Mouse (Mus musculus): ENCODE data around the gene Padi6. TPM values are rescaled to one million over a fixed set of nuclear protein-coding genes. Genes with fewer than 3 reads are reported as not detected.
A peak's percentile ranks its signal among the peaks of the same experiment; 100 is the strongest.

Padi6 gene
- polyA plus RNA-seq, 2 experiments: not detected

GRCm38 (mm10) chr4:140753366-140753765 lies 10.9 kb upstream of the Padi6 start:
- no peak for DNase-seq (ENCODE audit: low spot score)
- no peak overlapping the region for H3K4me3 ChIP-seq (replicated peaks; ENCODE audit: low read length)
- no peaks in the 10 kb centered on the region for H3K4me1 ChIP-seq (ENCODE audit: control insufficient read depth, insufficient read depth, low read length)
- H3K9me3 ChIP-seq (ENCODE audit: control insufficient read depth, low read length): no peaks in the 10 kb centered on the region
- H3K36me3 ChIP-seq (ENCODE audit: control insufficient read depth, insufficient read depth, low read length): no peaks in the 10 kb centered on the region
- no peak for TF ChIP-seq POLR2A (IDR thresholded peaks at IDR 0.05; ENCODE audit: borderline replicate concordance, extremely low read depth, insufficient read depth, insufficient read length)
- WGBS: 53% methylated on average over 7 of the region's 7 CpGs
- no peak overlapping the region for H3K27ac ChIP-seq (replicated peaks; ENCODE audit: low read depth, low read length)
- ATAC-seq (ENCODE audit: low FRiP score, low read depth): no peak
- H3K4me2 ChIP-seq (replicated peaks; ENCODE audit: low read depth, low read length, severe bottlenecking): no peak overlapping the region
- no peaks in the 10 kb centered on the region for H3K27me3 ChIP-seq (ENCODE audit: control insufficient read depth, insufficient read depth, low read length)
- H3K9ac ChIP-seq (ENCODE audit: low read depth, low read length, severe bottlenecking): no peak overlapping the region

- Histone ChIP-seq H3K4me3 (replicated peaks; ENCODE audit: low read length) (no peak overlapping the region), H3K27me3 (ENCODE audit: control insufficient read depth, insufficient read depth, low read length) (no peaks in the 10 kb centered on the region), H3K9ac (ENCODE audit: low read depth, low read length, severe bottlenecking) (no peak overlapping the region), H3K4me2 (replicated peaks; ENCODE audit: low read depth, low read length, severe bottlenecking) (no peak overlapping the region), H3K27ac (replicated peaks; ENCODE audit: low read depth, low read length) (no peak overlapping the region), H3K9me3 (ENCODE audit: control insufficient read depth, low read length) (no peaks in the 10 kb centered on the region), H3K36me3 (ENCODE audit: control insufficient read depth, insufficient read depth, low read length) (no peaks in the 10 kb centered on the region), H3K4me1 (ENCODE audit: control insufficient read depth, insufficient read depth, low read length) (peaks cover 4% of the 10 kb centered on the region; the same call in 1 of the 2 replicates)
- 11% methylated on average over 19 of the region's 19 CpGs for WGBS
- DNase-seq (ENCODE audit: low spot score) (no peak), ATAC-seq (ENCODE audit: low FRiP score, low read depth) (no peak)
- TF ChIP-seq POLR2A (IDR thresholded peaks at IDR 0.05; ENCODE audit: borderline replicate concordance, extremely low read depth, insufficient read depth, insufficient read length): no peak
Observed at GRCm38 (mm10) chr4:140750328-140750727, 7.9 kb upstream of the Padi6 start.

- WGBS: 16% methylated on average over 12 of the region's 12 CpGs
- Histone ChIP-seq H3K4me3 (replicated peaks; ENCODE audit: low read length) (no peak overlapping the region), H3K36me3 (ENCODE audit: control insufficient read depth, insufficient read depth, low read length) (no peaks in the 10 kb centered on the region), H3K9ac (ENCODE audit: low read depth, low read length, severe bottlenecking) (0 out of 2 replicates have a peak overlapping the region, but pooled peaks have one; percentile 2), H3K27ac (replicated peaks; ENCODE audit: low read depth, low read length) (no peak overlapping the region), H3K9me3 (ENCODE audit: control insufficient read depth, low read length) (no peaks in the 10 kb centered on the region), H3K4me1 (ENCODE audit: control insufficient read depth, insufficient read depth, low read length) (peaks cover 4% of the 10 kb centered on the region; the same call in 1 of the 2 replicates), H3K4me2 (replicated peaks; ENCODE audit: low read depth, low read length, severe bottlenecking) (no peak overlapping the region), H3K27me3 (ENCODE audit: control insufficient read depth, insufficient read depth, low read length) (no peaks in the 10 kb centered on the region)
- no peak for TF ChIP-seq POLR2A (IDR thresholded peaks at IDR 0.05; ENCODE audit: borderline replicate concordance, extremely low read depth, insufficient read depth, insufficient read length)
- ATAC-seq (ENCODE audit: low FRiP score, low read depth) (no peak), DNase-seq (ENCODE audit: low spot score) (peak; percentile 16)
Observed at GRCm38 (mm10) chr4:140747978-140748377, 5.5 kb upstream of the Padi6 start.

- H3K4me3 ChIP-seq (replicated peaks; ENCODE audit: low read length): no peak overlapping the region
- no peaks in the 10 kb centered on the region for H3K9me3 ChIP-seq (ENCODE audit: control insufficient read depth, low read length)
- WGBS: 13% methylated on average over 3 of the region's 3 CpGs
- H3K27ac ChIP-seq (replicated peaks; ENCODE audit: low read depth, low read length): no peak overlapping the region
- no peak overlapping the region for H3K4me2 ChIP-seq (replicated peaks; ENCODE audit: low read depth, low read length, severe bottlenecking)
- TF ChIP-seq POLR2A (IDR thresholded peaks at IDR 0.05; ENCODE audit: borderline replicate concordance, extremely low read depth, insufficient read depth, insufficient read length): no peak
- no peak overlapping the region for H3K9ac ChIP-seq (ENCODE audit: low read depth, low read length, severe bottlenecking)
- peaks cover 4% of the 10 kb centered on the region; the same call in 1 of the 2 replicates for H3K4me1 ChIP-seq (ENCODE audit: control insufficient read depth, insufficient read depth, low read length)
- ATAC-seq (ENCODE audit: low FRiP score, low read depth) (no peak), DNase-seq (ENCODE audit: low spot score) (no peak)
- H3K27me3 ChIP-seq (ENCODE audit: control insufficient read depth, insufficient read depth, low read length): no peaks in the 10 kb centered on the region
- H3K36me3 ChIP-seq (ENCODE audit: control insufficient read depth, insufficient read depth, low read length): no peaks in the 10 kb centered on the region
Observed at GRCm38 (mm10) chr4:140744654-140745053, 2.2 kb upstream of the Padi6 start.

- Histone ChIP-seq H3K4me3 (replicated peaks; ENCODE audit: low read length) (no peak overlapping the region), H3K4me1 (ENCODE audit: control insufficient read depth, insufficient read depth, low read length) (peaks cover 4% of the 10 kb centered on the region; the same call in 1 of the 2 replicates), H3K27ac (replicated peaks; ENCODE audit: low read depth, low read length) (no peak overlapping the region), H3K4me2 (replicated peaks; ENCODE audit: low read depth, low read length, severe bottlenecking) (no peak overlapping the region), H3K36me3 (ENCODE audit: control insufficient read depth, insufficient read depth, low read length) (no peaks in the 10 kb centered on the region), H3K9ac (ENCODE audit: low read depth, low read length, severe bottlenecking) (no peak overlapping the region), H3K27me3 (ENCODE audit: control insufficient read depth, insufficient read depth, low read length) (no peaks in the 10 kb centered on the region), H3K9me3 (ENCODE audit: control insufficient read depth, low read length) (no peaks in the 10 kb centered on the region)
- DNase-seq (ENCODE audit: low spot score): no peak
- no peak for TF ChIP-seq POLR2A (IDR thresholded peaks at IDR 0.05; ENCODE audit: borderline replicate concordance, extremely low read depth, insufficient read depth, insufficient read length)
- WGBS: 50% methylated on average over 4 of the region's 4 CpGs
- ATAC-seq (ENCODE audit: low FRiP score, low read depth): no peak
Observed at GRCm38 (mm10) chr4:140743086-140743485, 643 bp upstream of the Padi6 start.

GRCm38 (mm10) chr4:140741401-140741800 lies 1.0 kb downstream of the Padi6 start:
- H3K4me3 ChIP-seq (replicated peaks; ENCODE audit: low read length): no peak overlapping the region
- H3K27me3 ChIP-seq (ENCODE audit: control insufficient read depth, insufficient read depth, low read length): no peaks in the 10 kb centered on the region
- H3K9me3 ChIP-seq (ENCODE audit: control insufficient read depth, low read length): no peaks in the 10 kb centered on the region
- WGBS: 83% methylated on average over 6 of the region's 6 CpGs
- H3K9ac ChIP-seq (ENCODE audit: low read depth, low read length, severe bottlenecking): no peak overlapping the region
- DNase-seq (ENCODE audit: low spot score) (no peak), ATAC-seq (ENCODE audit: low FRiP score, low read depth) (no peak)
- TF ChIP-seq POLR2A (IDR thresholded peaks at IDR 0.05; ENCODE audit: borderline replicate concordance, extremely low read depth, insufficient read depth, insufficient read length): no peak
- no peaks in the 10 kb centered on the region for H3K4me1 ChIP-seq (ENCODE audit: control insufficient read depth, insufficient read depth, low read length)
- no peak overlapping the region for H3K4me2 ChIP-seq (replicated peaks; ENCODE audit: low read depth, low read length, severe bottlenecking)
- H3K27ac ChIP-seq (replicated peaks; ENCODE audit: low read depth, low read length): no peak overlapping the region
- H3K36me3 ChIP-seq (ENCODE audit: control insufficient read depth, insufficient read depth, low read length): no peaks in the 10 kb centered on the region
